Mouse (Mus musculus) CD8-positive naive resting alpha-beta T cell, adult 57 days (primary cell): ENCODE results near the gene Gm21972. TPM values are rescaled to one million over a fixed set of nuclear protein-coding genes. Genes with fewer than 3 reads are reported as not detected.

Experiments used
- total RNA-seq: library from RNA; stranded (reverse); gene quantifications from one replicate; pipeline ENCODE4 v1.2.4, GENCODE M21; 2023

Gm21972 gene
- not detected for total RNA-seq

GRCm38 (mm10) chr1:86133337-86133736 lies at the start of gene Gm21972:
TSS of gene Gm21972 (plus strand) at chr1:86133637.

GRCm38 (mm10) chr1:86111779-86112178 lies 21.7 kb upstream of the Gm21972 start, which contains the start of gene Htr2b:
TSS of gene Htr2b (minus strand) at chr1:86111970.

GRCm38 (mm10) chr1:86154133-86154823 lies 20.8 kb downstream of the Gm21972 start, which contains the start of gene Armc9:
TSS of gene Armc9 (plus strand) at chr1:86154780.

Other genes starting within 250 kb of the Gm21972 start
- gene Itm2c, start 239.4 kb upstream of the Gm21972 start, total RNA-seq = 54.2 TPM
- gene 4933407L21Rik, start 205.2 kb upstream of the Gm21972 start, total RNA-seq = 0.52 TPM
- gene Gpr55, start 172.6 kb upstream of the Gm21972 start, total RNA-seq = 2.9 TPM
- not detected for gene Spata3, start 116.8 kb upstream of the Gm21972 start, total RNA-seq
- 0.80 TPM for gene 2810459M11Rik, start 87.8 kb upstream of the Gm21972 start, total RNA-seq
- 43.8 TPM for gene Psmd1, start 69.2 kb upstream of the Gm21972 start, total RNA-seq
- not detected for gene Htr2b, start 21.7 kb upstream of the Gm21972 start, total RNA-seq
- gene Armc9, start 21.1 kb downstream of the Gm21972 start, total RNA-seq = 14.9 TPM
- 0.52 TPM for gene B3gnt7, start 169.2 kb downstream of the Gm21972 start, total RNA-seq
- gene Ncl, start 225.8 kb downstream of the Gm21972 start, total RNA-seq = 502 TPM